7 mouse cellular contexts compared by ENCODE assay signal in genomic region chr8:121301978-121302649, GRCm38 (mm10).
DNase-seq lines count a peak whose midpoint lies in the region; ATAC-seq and TF ChIP-seq lines count a peak whose summit lies in the region.

No protein-coding gene starts in this region.

- DNase-seq in thymus, adult 2 months: no peak
- no peak for DNase-seq in thymus, adult 18-20 months
- DNase-seq in liver, postnatal 0 days: no peak
- no peak for DNase-seq in layer of hippocampus, postnatal 10 days (ENCODE audit: low spot score in 2 of 2)
- DNase-seq in yolk sac, embryonic 10.5 days (ENCODE audit: low spot score): no peak
- no peak for DNase-seq in lung, postnatal 14 days

- TF ChIP-seq POLR2A in thymus, adult 2 months (IDR thresholded peaks at IDR 0.05; ENCODE audit: control insufficient read depth, extremely low read depth, insufficient read depth, low read length, poor library complexity): no peak

- no peak overlapping the region for H3K9ac ChIP-seq in hindbrain, embryonic 12.5 days
- no peak overlapping the region for H3K9ac ChIP-seq in liver, postnatal 0 days (replicated peaks)

- 33% methylated on average over 10 of the region's 10 CpGs for WGBS in thymus, adult 2 months
- 61% methylated on average over 10 of the region's 10 CpGs for WGBS in hindbrain, embryonic 12.5 days
- 38% methylated on average over 10 of the region's 10 CpGs for WGBS in liver, postnatal 0 days (ENCODE audit: insufficient replicate concordance)

- ATAC-seq in hindbrain, embryonic 12.5 days (ENCODE audit: low FRiP score): no peak
- ATAC-seq in liver, postnatal 0 days: no peak

- no peak for TF ChIP-seq CTCF in thymus, adult 2 months (IDR thresholded peaks at IDR 0.05; ENCODE audit: borderline replicate concordance, control insufficient read depth, extremely low read depth, insufficient read depth, low read length, poor library complexity)
- no peak for TF ChIP-seq CTCF in liver, postnatal 0 days (IDR thresholded peaks at IDR 0.05; ENCODE audit: low read depth)

- peaks cover 19% of the 10 kb centered on the region for H3K4me1 ChIP-seq in thymus, adult 2 months (replicated peaks; ENCODE audit: control insufficient read depth, insufficient read depth, low read length)
- peaks cover 33% of the 10 kb centered on the region for H3K4me1 ChIP-seq in hindbrain, embryonic 12.5 days
- peaks cover 11% of the 10 kb centered on the region for H3K4me1 ChIP-seq in liver, postnatal 0 days (ENCODE audit: insufficient read depth)

- H3K9me3 ChIP-seq in hindbrain, embryonic 12.5 days (replicated peaks): no peaks in the 10 kb centered on the region
- H3K9me3 ChIP-seq in liver, postnatal 0 days (ENCODE audit: low read length): no peaks in the 10 kb centered on the region

- H3K27me3 ChIP-seq in thymus, adult 2 months (ENCODE audit: control insufficient read depth, insufficient read depth, low read length): no peaks in the 10 kb centered on the region
- H3K27me3 ChIP-seq in hindbrain, embryonic 12.5 days: peaks cover 8% of the 10 kb centered on the region; the same call in 1 of the 2 replicates
- 0 out of 2 replicates have a peak, but pooled peaks cover 13% of the 10 kb centered on the region for H3K27me3 ChIP-seq in liver, postnatal 0 days (ENCODE audit: insufficient read depth, low read length)

- H3K36me3 ChIP-seq in thymus, adult 2 months (ENCODE audit: control insufficient read depth, insufficient read depth, low read length): no peaks in the 10 kb centered on the region
- H3K36me3 ChIP-seq in hindbrain, embryonic 12.5 days: no peaks in the 10 kb centered on the region
- H3K36me3 ChIP-seq in liver, postnatal 0 days (replicated peaks; ENCODE audit: insufficient read depth, low read length): no peaks in the 10 kb centered on the region

- H3K4me3 ChIP-seq in thymus, adult 2 months (ENCODE audit: control insufficient read depth, insufficient read depth, low read length): peak overlapping the region; percentile 36
- H3K4me3 ChIP-seq in hindbrain, embryonic 12.5 days: peak overlapping the region; percentile 3; the same call in 1 of the 2 replicates
- no peak overlapping the region for H3K4me3 ChIP-seq in liver, postnatal 0 days (ENCODE audit: low read depth, low read length)

- no peak for TF ChIP-seq EP300 in liver, postnatal 0 days (IDR thresholded peaks at IDR 0.05; ENCODE audit: low read depth)

- H3K4me2 ChIP-seq in hindbrain, embryonic 12.5 days (replicated peaks): peak overlapping the region; percentile 47
- peak overlapping the region; percentile 47; the same call in 1 of the 2 replicates for H3K4me2 ChIP-seq in liver, postnatal 0 days (ENCODE audit: low read depth, low read length)

- no peak overlapping the region for H3K27ac ChIP-seq in thymus, adult 2 months (ENCODE audit: control insufficient read depth, insufficient read depth, low read length)
- H3K27ac ChIP-seq in hindbrain, embryonic 12.5 days: peak overlapping the region; percentile 68
- no peak overlapping the region for H3K27ac ChIP-seq in liver, postnatal 0 days (ENCODE audit: low read depth)
